Mouse (Mus musculus) brain, embryonic 14.5 days (tissue): ENCODE results near the gene Cd9. TPM values are rescaled to one million over a fixed set of nuclear protein-coding genes. Genes with fewer than 3 reads are reported as not detected.

ENCODE experiments used
- DNase-seq: peaks from one replicate; pipeline ENCODE4 v3.0.0-alpha.2; 2011; ENCODE audit warnings: low read depth
- CTCF ChIP-seq: fragments of 200-500 bp; IDR thresholded peaks from 2 replicates; pipeline ENCODE4 v1.5.1; 2012; ENCODE audit warnings: inconsistent platforms, mild to moderate bottlenecking, moderate library complexity, borderline replicate concordance; ENCODE audit not compliant: insufficient read depth, insufficient read length; ENCODE audit errors: extremely low read depth
- POLR2A ChIP-seq: fragments of 200-500 bp; IDR thresholded peaks from 2 replicates; pipeline ENCODE4 v1.6.1; 2012; ENCODE audit warnings: mild to moderate bottlenecking, inconsistent platforms, borderline replicate concordance; ENCODE audit not compliant: poor library complexity, insufficient read depth, insufficient read length, severe bottlenecking; ENCODE audit errors: extremely low read depth
- polyA plus RNA-seq: library from polyadenylated mRNA; depleted of rRNA; stranded (reverse); fragments of >200 nt; gene quantifications from 2 replicates; pipeline ENCODE4 v1.2.3, GENCODE M21; 2012; rRNA removed

Gene Cd9
- polyA plus RNA-seq, 1 experiment = 47.3 TPM

DNA sequence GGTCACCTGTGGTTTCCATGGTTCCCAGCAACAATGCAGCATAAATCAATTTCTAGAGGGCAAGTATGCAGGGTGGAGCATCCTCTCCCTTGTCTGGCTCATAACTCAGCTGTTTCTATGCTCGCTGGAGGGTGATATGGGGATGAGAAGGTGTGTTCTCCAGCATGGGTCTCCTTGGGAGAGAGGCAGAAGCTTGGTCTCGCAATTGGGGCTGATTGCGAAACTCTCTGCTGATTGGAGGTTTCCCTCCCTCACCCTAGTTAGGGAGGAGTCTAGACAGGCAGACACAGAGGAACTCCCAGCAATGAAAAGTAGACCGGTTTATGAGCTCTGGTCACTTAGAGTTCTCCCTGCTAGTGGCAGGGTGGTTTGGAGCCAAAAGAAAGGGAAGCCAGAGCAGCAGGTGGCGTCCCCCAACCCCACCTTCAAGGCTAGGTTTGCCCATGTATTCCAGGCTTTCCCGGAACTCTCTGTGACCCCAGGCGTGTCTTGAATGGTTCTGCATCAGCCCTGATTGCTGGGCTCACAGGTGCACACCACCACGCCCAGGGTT is 83.5 kb downstream of the Cd9 start:
- no peak for DNase-seq
- TF ChIP-seq POLR2A (no peak), CTCF (no peak)

DNA sequence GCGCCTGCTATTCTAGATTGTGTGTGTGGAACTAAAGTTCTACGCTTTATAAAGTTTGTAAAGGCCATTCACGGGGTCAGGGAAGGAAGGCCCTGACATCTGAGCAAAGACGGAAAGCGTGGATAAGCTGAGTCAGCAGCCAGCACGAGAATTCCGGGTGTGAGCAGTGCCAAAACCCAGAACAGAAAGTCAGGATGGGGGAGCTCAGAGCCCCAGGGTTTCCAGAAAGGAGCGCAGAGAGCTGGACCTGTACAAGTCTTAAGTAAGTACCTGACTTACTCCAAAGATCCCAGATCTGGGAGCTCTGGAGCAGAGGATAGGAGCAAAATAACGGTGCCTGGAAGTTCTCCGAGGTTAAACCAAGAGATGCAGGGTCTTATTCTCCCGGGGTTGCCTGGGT is 84.0 kb downstream of the Cd9 start:
- DNase-seq = no peak
- TF ChIP-seq POLR2A (no peak), CTCF (no peak)

Other genes with a start within 250 kb of the Cd9 start
- not detected in 2 replicates for gene Tuba3a, start 208.7 kb downstream of the Cd9 start, polyA plus RNA-seq
- gene Ltbr, start 180.9 kb downstream of the Cd9 start, polyA plus RNA-seq = 14.2 and 20.7 TPM in 2 replicates
- gene Scnn1a, start 174.1 kb downstream of the Cd9 start, polyA plus RNA-seq = 0.54 and 0.62 TPM in 2 replicates
- 18.5 and 19.4 TPM in 2 replicates for gene Tnfrsf1a, start 145.4 kb downstream of the Cd9 start, polyA plus RNA-seq
- gene Plekhg6, start 114.0 kb downstream of the Cd9 start, polyA plus RNA-seq = 0.13 and 0.23 TPM in 2 replicates
- 5.8 and 18.9 TPM in 2 replicates for gene Vwf, start 52.0 kb upstream of the Cd9 start, polyA plus RNA-seq
- 0.18 and 0.24 TPM in 2 replicates for gene Ano2, start 195.6 kb upstream of the Cd9 start, polyA plus RNA-seq